Mouse (Mus musculus): ENCODE measurements around the gene Ptprn2. TPM values are rescaled to one million over a fixed set of nuclear protein-coding genes. Genes with fewer than 3 reads are reported as not detected.

Gene Ptprn2
- polyA plus RNA-seq, 1 experiment from 2014 or later = 0.30 TPM

DNA sequence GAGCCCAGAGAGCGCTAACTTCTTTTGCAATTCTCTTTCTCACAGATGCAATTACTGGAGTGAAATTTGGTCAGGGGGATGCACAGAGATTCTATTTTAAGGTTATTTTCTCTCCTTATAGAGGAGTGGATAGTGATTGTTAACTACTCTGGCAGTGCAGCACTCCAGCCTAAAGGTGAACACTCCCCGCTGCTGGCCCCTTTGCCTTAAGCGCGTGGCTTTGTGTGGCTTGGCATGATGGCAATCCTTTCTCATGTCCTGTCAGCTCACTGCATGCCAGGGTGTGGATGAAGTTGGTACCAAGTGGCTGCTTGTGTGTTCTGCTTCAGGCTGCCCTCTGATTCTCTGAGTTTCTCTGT is 156.7 kb downstream of the Ptprn2 start:
- H3K27me3 ChIP-seq (ENCODE audit: insufficient read depth, low read length) = no peaks in the 10 kb centered on the region
- no peaks in the 10 kb centered on the region for H3K36me3 ChIP-seq (ENCODE audit: insufficient read depth)
- DNase-seq = no peak
- H3K9me3 ChIP-seq (ENCODE audit: low read depth, low read length) = no peaks in the 10 kb centered on the region
- H3K4me2 ChIP-seq = no peak overlapping the region
- no peak overlapping the region for H3K4me3 ChIP-seq (ENCODE audit: low read depth, low read length)
- no peak overlapping the region for H3K27ac ChIP-seq (ENCODE audit: low read depth)
- no peak overlapping the region for H3K9ac ChIP-seq
- no peak for ATAC-seq (ENCODE audit: insufficient read depth)
- WGBS = 61% methylated on average over 4 of the region's 4 CpGs
- TF ChIP-seq CTCF (IDR thresholded peaks at IDR 0.05; ENCODE audit: low read depth) = no peak
- H3K4me1 ChIP-seq (ENCODE audit: insufficient read depth) = no peaks in the 10 kb centered on the region

DNA sequence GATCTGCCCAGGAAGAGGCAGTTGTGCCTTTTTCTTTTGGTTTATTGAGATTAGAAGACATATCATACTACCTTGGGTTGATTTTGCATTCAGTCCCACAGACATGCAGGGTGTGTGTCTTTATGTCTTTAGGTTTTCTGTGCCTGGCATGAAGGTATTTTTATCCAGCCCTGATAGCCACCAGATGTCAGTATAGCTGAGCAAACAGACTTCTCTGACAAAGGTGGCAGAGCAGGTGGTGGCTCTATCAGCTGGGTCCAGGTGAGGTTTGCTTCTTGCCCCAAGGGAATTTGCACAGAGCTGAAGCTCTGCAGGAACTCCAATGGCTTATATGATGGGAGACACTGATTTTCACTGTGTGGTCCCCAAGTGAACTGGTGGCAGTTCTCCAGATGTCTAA is 161.3 kb downstream of the Ptprn2 start:
- Histone ChIP-seq H3K27me3 (ENCODE audit: insufficient read depth, low read length) (no peaks in the 10 kb centered on the region), H3K27ac (ENCODE audit: low read depth) (no peak overlapping the region), H3K9me3 (ENCODE audit: low read depth, low read length) (no peaks in the 10 kb centered on the region), H3K4me2 (no peak overlapping the region), H3K36me3 (ENCODE audit: insufficient read depth) (no peaks in the 10 kb centered on the region), H3K4me3 (ENCODE audit: low read depth, low read length) (no peak overlapping the region), H3K9ac (no peak overlapping the region), H3K4me1 (ENCODE audit: insufficient read depth) (no peaks in the 10 kb centered on the region)
- peak; percentile 9 for DNase-seq
- ATAC-seq (ENCODE audit: insufficient read depth) = no peak
- peak; percentile 27 for TF ChIP-seq CTCF (IDR thresholded peaks at IDR 0.05; ENCODE audit: low read depth)

GRCm38 (mm10) chr12:116648584-116649206 is 163.2 kb downstream of the Ptprn2 start:
- Histone ChIP-seq H3K4me3 (ENCODE audit: low read depth, low read length) (no peak overlapping the region), H3K27ac (ENCODE audit: low read depth) (no peak overlapping the region), H3K9me3 (ENCODE audit: low read depth, low read length) (no peaks in the 10 kb centered on the region), H3K4me2 (no peak overlapping the region), H3K9ac (no peak overlapping the region), H3K36me3 (ENCODE audit: insufficient read depth) (no peaks in the 10 kb centered on the region), H3K4me1 (ENCODE audit: insufficient read depth) (no peaks in the 10 kb centered on the region), H3K27me3 (ENCODE audit: insufficient read depth, low read length) (no peaks in the 10 kb centered on the region)
- 64% methylated on average over 4 of the region's 4 CpGs for WGBS
- peak; percentile 51 for TF ChIP-seq CTCF (IDR thresholded peaks at IDR 0.05; ENCODE audit: low read depth)
- DNase-seq (peak; percentile 68), ATAC-seq (ENCODE audit: insufficient read depth) (peak; percentile 52; the same call in 1 of the 2 replicates)

GRCm38 (mm10) chr12:116653684-116654083 is 168.2 kb downstream of the Ptprn2 start:
- no peak for DNase-seq
- Histone ChIP-seq H3K4me1 (ENCODE audit: insufficient read depth) (no peaks in the 10 kb centered on the region), H3K9ac (no peak overlapping the region), H3K27me3 (ENCODE audit: insufficient read depth, low read length) (no peaks in the 10 kb centered on the region), H3K36me3 (ENCODE audit: insufficient read depth) (no peaks in the 10 kb centered on the region), H3K27ac (ENCODE audit: low read depth) (no peak overlapping the region), H3K4me3 (ENCODE audit: low read depth, low read length) (no peak overlapping the region), H3K9me3 (ENCODE audit: low read depth, low read length) (no peaks in the 10 kb centered on the region), H3K4me2 (no peak overlapping the region)
- WGBS = 73% methylated on average over 1 of the region's 1 CpGs
- ATAC-seq (ENCODE audit: insufficient read depth) = no peak
- 0 out of 2 replicates have a peak, but pooled peaks have one; percentile 11 for TF ChIP-seq CTCF (IDR thresholded peaks at IDR 0.05; ENCODE audit: low read depth)

DNA sequence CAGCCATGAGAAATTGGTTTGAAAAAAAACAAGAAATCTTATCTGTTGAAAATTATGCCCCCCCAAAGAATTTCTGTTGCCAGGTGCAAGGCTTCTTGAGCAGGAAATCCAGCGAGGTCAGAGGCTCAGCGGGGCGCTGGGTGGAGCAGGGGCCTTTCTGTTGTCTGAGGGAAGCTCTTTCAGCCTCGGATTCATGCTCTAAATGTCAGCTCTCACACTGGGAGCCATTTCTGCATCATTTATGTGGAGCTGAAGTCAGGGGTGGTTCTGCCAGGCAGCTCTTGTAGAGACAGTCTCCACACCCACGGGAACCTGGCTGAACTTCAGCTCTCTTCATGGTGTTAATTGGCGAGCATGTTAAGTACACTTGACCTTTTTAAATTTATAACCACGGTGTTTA is 174.6 kb downstream of the Ptprn2 start:
- TF ChIP-seq CTCF (IDR thresholded peaks at IDR 0.05; ENCODE audit: low read depth) = no peak
- ATAC-seq (ENCODE audit: insufficient read depth) (no peak), DNase-seq (no peak)
- H3K4me2 ChIP-seq = no peak overlapping the region
- 14% methylated on average over 7 of the region's 7 CpGs for WGBS
- H3K9me3 ChIP-seq (ENCODE audit: low read depth, low read length) = no peaks in the 10 kb centered on the region
- no peaks in the 10 kb centered on the region for H3K36me3 ChIP-seq (ENCODE audit: insufficient read depth)
- H3K4me3 ChIP-seq (ENCODE audit: low read depth, low read length) = no peak overlapping the region
- H3K9ac ChIP-seq = no peak overlapping the region
- H3K4me1 ChIP-seq (ENCODE audit: insufficient read depth) = no peaks in the 10 kb centered on the region
- H3K27me3 ChIP-seq (ENCODE audit: insufficient read depth, low read length) = no peaks in the 10 kb centered on the region
- H3K27ac ChIP-seq (ENCODE audit: low read depth) = no peak overlapping the region

GRCm38 (mm10) chr12:116661018-116661417 is 175.5 kb downstream of the Ptprn2 start:
- Histone ChIP-seq H3K27me3 (ENCODE audit: insufficient read depth, low read length) (no peaks in the 10 kb centered on the region), H3K27ac (ENCODE audit: low read depth) (no peak overlapping the region), H3K36me3 (ENCODE audit: insufficient read depth) (no peaks in the 10 kb centered on the region), H3K9me3 (ENCODE audit: low read depth, low read length) (no peaks in the 10 kb centered on the region), H3K4me1 (ENCODE audit: insufficient read depth) (no peaks in the 10 kb centered on the region), H3K9ac (no peak overlapping the region), H3K4me2 (no peak overlapping the region), H3K4me3 (ENCODE audit: low read depth, low read length) (no peak overlapping the region)
- no peak for TF ChIP-seq CTCF (IDR thresholded peaks at IDR 0.05; ENCODE audit: low read depth)
- DNase-seq = no peak
- no peak for ATAC-seq (ENCODE audit: insufficient read depth)
- WGBS = 75% methylated on average over 4 of the region's 4 CpGs

DNA sequence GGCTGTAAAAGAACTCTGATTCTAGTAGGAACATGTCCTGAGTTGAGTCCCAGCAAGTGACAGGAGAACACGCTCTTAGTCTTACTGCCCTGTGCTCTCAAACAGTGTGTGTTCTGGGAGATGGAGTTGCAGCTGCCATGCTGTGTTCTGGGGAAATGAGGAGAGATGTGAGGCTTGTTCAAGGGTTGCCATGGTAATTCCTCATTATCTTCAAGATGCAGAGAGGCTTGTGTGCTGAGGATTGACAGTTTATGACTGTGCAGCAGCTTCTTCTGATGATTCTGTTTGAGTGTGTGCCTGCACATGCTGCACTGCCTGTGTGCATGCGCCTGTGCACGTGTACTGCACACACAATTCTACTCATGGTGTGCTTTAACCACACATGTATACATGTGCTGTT is 192.2 kb downstream of the Ptprn2 start:
- Histone ChIP-seq H3K9me3 (ENCODE audit: low read depth, low read length) (no peaks in the 10 kb centered on the region), H3K4me1 (ENCODE audit: insufficient read depth) (no peaks in the 10 kb centered on the region), H3K36me3 (ENCODE audit: insufficient read depth) (no peaks in the 10 kb centered on the region), H3K4me3 (ENCODE audit: low read depth, low read length) (no peak overlapping the region), H3K9ac (no peak overlapping the region), H3K4me2 (no peak overlapping the region), H3K27ac (ENCODE audit: low read depth) (no peak overlapping the region), H3K27me3 (ENCODE audit: insufficient read depth, low read length) (no peaks in the 10 kb centered on the region)
- WGBS = 78% methylated on average over 3 of the region's 3 CpGs
- no peak for TF ChIP-seq CTCF (IDR thresholded peaks at IDR 0.05; ENCODE audit: low read depth)
- DNase-seq (no peak), ATAC-seq (ENCODE audit: insufficient read depth) (no peak)

DNA sequence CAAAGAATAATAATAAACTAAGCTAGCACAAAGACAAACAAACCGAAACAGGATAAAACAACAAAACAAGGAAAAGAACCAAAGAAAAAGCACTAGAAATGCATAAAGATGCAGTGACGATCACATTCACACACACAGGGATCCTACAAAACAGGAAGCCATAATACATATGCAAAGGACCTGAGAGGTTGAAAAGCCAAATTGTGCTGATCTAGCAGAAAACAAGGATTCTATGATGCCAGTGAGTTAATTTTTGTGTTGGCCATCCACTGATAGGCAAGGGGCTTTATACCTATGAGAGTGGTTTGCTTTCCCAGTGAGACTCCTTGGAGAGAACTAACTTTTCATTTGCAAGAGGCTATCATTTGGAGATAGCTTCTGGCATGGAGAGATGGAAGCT is 204.3 kb downstream of the Ptprn2 start:
- H3K27me3 ChIP-seq (ENCODE audit: insufficient read depth, low read length) = no peaks in the 10 kb centered on the region
- no peaks in the 10 kb centered on the region for H3K9me3 ChIP-seq (ENCODE audit: low read depth, low read length)

More for the DNA sequence above, 204.3 kb downstream of the Ptprn2 start:
- no peak for TF ChIP-seq CTCF (IDR thresholded peaks at IDR 0.05; ENCODE audit: low read depth)
- H3K4me3 ChIP-seq (ENCODE audit: low read depth, low read length) = no peak overlapping the region
- ATAC-seq (ENCODE audit: insufficient read depth) (no peak), DNase-seq (no peak)
- no peak overlapping the region for H3K27ac ChIP-seq (ENCODE audit: low read depth)
- 82% methylated on average over 2 of the region's 2 CpGs for WGBS
- no peak overlapping the region for H3K4me2 ChIP-seq
- no peak overlapping the region for H3K9ac ChIP-seq
- no peaks in the 10 kb centered on the region for H3K36me3 ChIP-seq (ENCODE audit: insufficient read depth)
- no peaks in the 10 kb centered on the region for H3K4me1 ChIP-seq (ENCODE audit: insufficient read depth)

All from lung, embryonic 14.5 days (tissue).